Mouse (Mus musculus) telencephalon, adult 2 months (tissue): ENCODE measurements at regions not wholly inside any gene's neighbourhood (a gene's known extent, or its start where the extent isn't known, plus 50 kb on each side); places are given as distances from the start of the nearest gene placed in this dataset.

Source experiments
- DNase-seq: peaks from one replicate; pipeline ENCODE4 v3.0.0-alpha.2; 2011; ENCODE audit warnings: low read depth, low spot score

- DNase-seq, result peak; percentile 16
Observed at GRCm38 (mm10) chr15:47289691-47290090, 6595.0 kb upstream of the Gm7489 start.

GRCm38 (mm10) chr15:47299787-47300186 lies 6584.9 kb upstream of the Gm7489 start:
- no peak for DNase-seq

GRCm38 (mm10) chr15:47330505-47330904 lies 6554.2 kb upstream of the Gm7489 start:
- no peak for DNase-seq
